Mouse (Mus musculus) natural killer cell, adult 2 months (primary cell): ENCODE results near the gene Psmd13.
A peak's percentile ranks its signal among the peaks of the same experiment; 100 is the strongest.

Experiments used
- DNase-seq, 2 experiments: peaks; one replicate each; pipeline ENCODE4 v3.0.0; 2022; ENCODE audit warnings: low spot score in 2 of 2

The Psmd13 gene

GRCm38 (mm10) chr7:140907131-140907530 is 25.4 kb downstream of the Psmd13 start:
- DNase-seq: no peak

GRCm38 (mm10) chr7:140907697-140908096 is 25.9 kb downstream of the Psmd13 start:
- no peak for DNase-seq

DNA sequence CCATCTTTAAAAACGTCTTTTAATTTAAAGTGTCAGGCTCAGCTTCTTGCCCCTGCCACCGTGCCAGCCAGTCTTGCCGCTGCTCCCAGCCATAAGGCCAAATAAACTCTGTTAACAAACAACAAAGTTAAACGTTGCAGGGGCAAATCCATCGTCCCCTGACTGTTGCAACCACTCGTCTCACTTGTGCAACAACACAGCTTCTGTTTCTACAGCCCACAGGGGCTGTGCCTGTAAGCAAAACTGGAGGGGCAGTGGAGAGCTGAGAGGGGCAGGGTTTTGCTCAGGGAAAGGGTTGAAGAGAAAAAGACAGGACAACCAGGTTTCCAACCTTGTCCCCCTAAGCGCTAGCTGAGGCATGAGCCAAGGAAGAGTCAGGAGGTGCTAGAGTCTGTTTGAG is 26.4 kb downstream of the Psmd13 start:
- no peak for DNase-seq

- DNase-seq: peak; percentile 35 to 63
These were observed 26.9 kb downstream of the Psmd13 start for GRCm38 (mm10) chr7:140908634-140909107.

- DNase-seq: no peak
These were observed 30.5 kb downstream of the Psmd13 start for GRCm38 (mm10) chr7:140912293-140912692.

GRCm38 (mm10) chr7:140912846-140913482 is 31.2 kb downstream of the Psmd13 start:
- DNase-seq: no peak

DNA sequence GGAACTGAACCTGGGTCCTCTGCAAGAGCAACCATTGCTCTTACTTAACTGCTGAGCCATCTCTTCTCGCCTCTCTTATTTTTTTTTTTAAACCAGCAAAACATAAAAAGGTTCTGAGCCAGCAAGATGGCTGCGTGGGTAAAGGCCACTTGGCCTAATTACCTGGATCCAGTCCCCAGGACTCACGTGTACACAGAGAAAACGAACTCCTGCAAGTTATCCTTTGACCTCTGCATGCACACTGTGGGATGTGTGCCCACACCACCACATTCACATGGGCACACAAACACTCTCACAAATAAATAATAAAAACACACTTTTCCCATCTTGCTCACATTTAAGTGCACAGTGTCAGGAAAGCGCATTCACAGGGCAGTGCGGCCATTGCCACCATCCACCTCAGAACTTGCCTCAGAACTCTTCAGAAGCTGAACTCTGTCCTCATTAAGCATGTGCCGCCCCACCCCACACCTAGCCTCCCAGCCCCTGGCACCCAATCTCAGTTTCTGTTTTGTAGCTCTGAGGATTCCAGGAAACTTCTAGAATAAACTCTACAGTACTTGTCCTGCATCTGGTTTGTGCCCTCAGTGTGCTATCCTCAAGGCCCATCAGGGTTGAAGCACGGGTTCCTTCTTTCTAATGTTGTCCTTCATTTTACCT is 32.4 kb downstream of the Psmd13 start:
- no peak for DNase-seq

GRCm38 (mm10) chr7:140919911-140920310 is 38.1 kb downstream of the Psmd13 start:
- DNase-seq: no peak

DNA sequence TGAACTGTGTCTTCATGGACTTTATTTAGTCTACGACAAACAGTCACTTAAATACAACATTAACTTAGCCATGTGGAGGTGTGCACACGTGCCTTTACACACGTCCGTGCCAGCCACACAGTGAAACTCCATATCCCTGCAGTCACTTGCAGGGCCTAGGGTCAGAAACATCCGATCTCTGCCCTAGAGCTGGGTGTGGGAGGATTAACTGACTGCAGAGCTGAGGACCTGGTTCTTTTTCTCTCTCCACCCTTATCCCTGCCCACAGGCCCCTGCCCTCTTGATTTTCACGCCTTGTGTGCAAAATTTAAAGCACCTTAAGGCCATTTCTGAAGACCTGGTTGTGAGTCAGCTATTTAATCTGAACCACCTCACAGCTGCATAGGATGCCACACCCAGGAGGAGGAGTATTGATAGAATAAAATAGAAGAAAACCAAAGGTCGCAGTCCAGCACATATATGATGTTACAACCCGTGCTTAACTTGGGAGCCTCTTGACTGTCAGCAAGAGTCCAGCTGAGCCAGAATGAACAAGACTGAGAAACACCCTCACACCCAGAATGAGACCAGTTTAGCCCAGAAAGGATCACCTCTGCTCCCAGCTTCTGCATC is 38.8 kb downstream of the Psmd13 start, which contains the start of gene Nlrp6:
Gene Nlrp6 (plus strand): TSS at position 485 of the 612 bp plus-strand sequence.
- no peak for DNase-seq

- DNase-seq: no peak
These were observed 39.6 kb downstream of the Psmd13 start for GRCm38 (mm10) chr7:140921225-140921975.

DNA sequence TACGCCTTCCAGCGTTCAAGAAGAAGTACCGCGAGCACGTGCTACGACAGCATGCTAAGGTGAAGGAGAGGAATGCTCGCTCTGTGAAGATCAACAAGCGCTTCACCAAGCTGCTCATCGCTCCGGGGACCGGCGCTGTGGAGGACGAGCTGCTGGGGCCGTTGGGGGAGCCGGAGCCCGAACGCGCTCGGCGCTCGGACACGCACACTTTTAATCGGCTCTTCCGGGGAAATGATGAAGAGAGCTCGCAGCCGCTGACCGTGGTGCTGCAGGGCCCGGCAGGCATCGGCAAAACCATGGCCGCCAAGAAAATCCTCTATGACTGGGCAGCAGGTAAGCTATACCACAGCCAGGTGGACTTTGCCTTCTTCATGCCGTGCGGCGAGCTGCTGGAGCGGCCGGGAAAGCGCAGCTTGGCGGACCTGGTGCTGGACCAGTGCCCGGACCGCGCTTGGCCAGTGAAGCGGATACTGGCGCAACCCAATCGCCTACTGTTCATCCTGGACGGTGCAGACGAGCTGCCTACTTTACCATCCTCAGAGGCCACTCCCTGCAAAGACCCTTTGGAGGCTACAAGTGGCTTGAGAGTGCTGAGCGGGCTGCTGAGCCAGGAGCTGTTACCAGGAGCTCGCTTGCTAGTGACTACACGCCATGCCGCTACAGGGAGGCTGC is 40.8 kb downstream of the Psmd13 start:
- DNase-seq: no peak

- no peak for DNase-seq
These were observed 41.5 kb downstream of the Psmd13 start for GRCm38 (mm10) chr7:140923070-140923775.

DNA sequence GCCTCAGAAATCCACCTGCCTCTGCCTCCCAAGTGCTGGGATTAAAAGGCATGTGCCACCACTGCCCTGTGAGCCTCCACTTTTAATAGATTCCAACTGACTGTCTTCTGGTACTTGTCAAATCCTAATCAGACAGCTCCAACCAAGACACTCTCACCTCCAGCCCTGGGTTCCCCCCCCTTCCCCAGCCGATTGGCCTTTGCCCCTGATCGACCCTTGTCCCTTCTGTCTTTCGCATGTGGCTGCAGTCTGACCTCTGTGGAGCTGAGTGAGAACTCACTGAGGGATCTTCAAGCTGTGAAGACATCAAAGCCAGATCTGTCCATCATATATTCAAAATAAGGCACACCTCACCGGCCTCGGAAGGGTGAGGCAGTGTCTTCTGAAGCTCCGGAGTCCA is 45.4 kb downstream of the Psmd13 start:
- no peak for DNase-seq

GRCm38 (mm10) chr7:140938436-140938835 is 56.7 kb downstream of the Psmd13 start:
- DNase-seq: no peak

DNA sequence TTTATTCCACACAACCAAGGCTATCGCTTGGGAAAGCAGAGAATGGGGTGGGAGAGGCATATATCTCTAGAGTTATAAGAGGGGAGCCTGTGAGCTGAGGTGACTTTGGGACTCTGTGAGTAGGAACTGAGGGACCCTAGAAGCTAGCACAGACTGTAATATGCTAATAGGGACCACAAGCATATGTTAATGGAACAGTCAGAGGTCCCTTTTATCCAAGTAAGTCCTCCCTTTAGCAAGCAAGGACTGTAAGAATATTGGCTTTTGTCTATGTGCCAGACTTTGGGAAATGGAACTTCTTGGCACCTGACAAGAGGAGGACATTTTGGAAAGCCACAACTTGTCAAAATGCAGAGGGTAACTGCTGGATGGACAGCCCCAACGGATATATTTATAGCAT is 57.1 kb downstream of the Psmd13 start:
- no peak for DNase-seq

- DNase-seq: no peak
These were observed 58.0 kb downstream of the Psmd13 start for GRCm38 (mm10) chr7:140939669-140940171.

- DNase-seq: peak; percentile 69 to 76
These were observed 59.7 kb downstream of the Psmd13 start, which contains the start of gene Pgghg for GRCm38 (mm10) chr7:140941222-140942051. Gene Pgghg, plus strand, starts transcription at chr7:140941391.

DNA sequence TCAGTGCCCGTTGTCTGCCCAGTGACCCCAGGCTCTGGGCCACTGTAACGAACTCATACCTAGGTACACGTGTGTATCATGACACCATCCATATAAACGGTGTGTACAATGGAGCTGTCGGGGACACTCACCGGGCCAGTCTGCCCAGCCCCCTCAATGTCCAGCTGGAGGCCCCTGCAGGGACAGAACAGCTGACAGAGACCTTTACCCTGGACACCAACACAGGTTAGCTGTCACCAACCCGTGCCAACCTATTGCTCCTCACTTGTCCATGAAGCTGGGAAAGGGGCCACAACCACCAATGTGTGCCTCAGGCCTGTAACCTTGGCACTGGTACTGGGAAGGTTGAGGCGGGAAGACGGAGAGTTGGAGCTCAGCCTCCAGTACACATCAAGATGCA is 60.6 kb downstream of the Psmd13 start:
- no peak for DNase-seq

DNA sequence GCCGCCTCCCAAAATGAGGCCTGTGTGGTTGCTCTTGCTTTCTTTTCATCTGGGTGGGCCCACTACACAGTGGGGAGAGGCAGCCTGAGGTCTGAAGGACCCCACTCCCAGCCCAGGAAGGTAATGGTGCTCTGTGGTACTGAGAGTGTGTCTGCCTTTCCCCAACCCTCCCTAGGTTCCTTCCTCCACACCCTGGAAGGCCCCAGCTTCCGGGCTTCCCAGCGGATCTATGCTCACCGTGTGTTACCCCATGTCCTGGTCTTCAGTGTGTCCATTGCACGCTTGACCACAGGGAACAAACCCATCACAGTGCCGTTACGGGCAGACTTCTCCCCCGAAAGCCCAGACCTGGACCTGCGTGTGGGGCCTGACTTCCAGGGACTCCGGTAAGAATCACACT is 61.0 kb downstream of the Psmd13 start:
- no peak for DNase-seq

- DNase-seq: no peak
These were observed 61.6 kb downstream of the Psmd13 start for GRCm38 (mm10) chr7:140943356-140943755.
